Mouse (Mus musculus) MEL (cell line): ENCODE measurements around the gene Fabp7.

Source experiments
- CTCF ChIP-seq, 3 experiments: IDR thresholded peaks in 2 of 3; conservative IDR thresholded peaks in 1 of 3; 2 replicates each; pipeline ENCODE4 v1.5.1; 2011 to 2012; ENCODE audit warnings: low read length in 3 of 3, low read depth in 2 of 3, mild to moderate bottlenecking in 2 of 3, improper control_type of control experiment in 1 of 3, inconsistent platforms in 1 of 3, mixed read lengths in 1 of 3, moderate library complexity in 1 of 3; ENCODE audit not compliant: control insufficient read depth in 1 of 3, insufficient read depth in 1 of 3, poor library complexity in 1 of 3, severe bottlenecking in 1 of 3
- GABPA ChIP-seq: IDR thresholded peaks from 2 replicates; pipeline ENCODE4 v1.6.1; 2012; ENCODE audit warnings: low read depth, mild to moderate bottlenecking, inconsistent platforms, low read length, improper control_type of control experiment, moderate library complexity
- JUND ChIP-seq: IDR thresholded peaks from 2 replicates; pipeline ENCODE4 v1.6.1; 2011; ENCODE audit warnings: low read depth, mild to moderate bottlenecking, improper control_type of control experiment, low read length
- POLR2A ChIP-seq, 2 experiments: IDR thresholded peaks; 2 replicates each; pipeline ENCODE4 v1.6.1; 2011 to 2012; ENCODE audit warnings: low read length in 2 of 2, mild to moderate bottlenecking in 2 of 2, control low read depth in 1 of 2, improper control_type of control experiment in 1 of 2, low read depth in 1 of 2, moderate library complexity in 1 of 2; ENCODE audit not compliant: control insufficient read depth in 1 of 2, insufficient read depth in 1 of 2, poor library complexity in 1 of 2

DNA sequence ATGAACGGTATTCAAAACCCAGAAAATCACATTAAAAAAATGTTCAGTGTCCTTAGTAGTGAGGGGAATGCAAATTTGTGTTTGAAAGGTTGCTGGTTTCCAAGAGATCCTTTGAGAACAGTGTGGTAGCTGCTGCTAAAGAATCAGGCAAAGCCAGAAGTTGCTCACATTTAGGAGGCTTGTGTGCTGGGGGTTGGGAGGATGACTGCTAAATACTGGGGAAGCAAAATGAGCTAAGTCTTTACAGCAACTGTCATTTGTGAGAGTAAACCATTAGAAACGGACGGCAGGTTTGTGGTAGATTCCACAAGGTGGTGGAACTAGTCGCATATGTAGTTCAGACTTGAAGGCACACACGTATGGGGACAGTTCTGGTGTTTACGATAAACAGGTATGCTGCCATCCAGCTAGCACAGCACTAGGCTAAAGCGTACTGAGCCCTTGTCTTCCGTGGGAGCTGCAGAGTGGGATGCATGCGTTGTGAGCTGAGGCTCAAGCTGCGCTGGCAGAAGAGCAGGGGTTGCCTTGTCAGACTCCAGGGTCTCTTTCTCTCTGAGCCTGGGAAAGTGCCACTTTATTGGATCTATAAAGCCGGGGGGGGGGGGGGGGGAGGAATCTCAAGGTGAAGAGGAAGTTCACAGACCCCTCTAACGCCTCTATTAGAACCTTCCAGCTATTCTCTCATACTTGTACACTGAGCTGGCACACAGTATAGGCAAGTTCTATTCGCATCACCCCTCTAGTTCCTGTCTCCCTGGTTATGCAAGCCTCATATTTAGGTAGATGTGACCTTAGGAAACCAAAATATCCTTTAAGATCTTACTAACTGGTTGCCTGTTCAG is 1.2 kb upstream of the Fabp7 start:
- no peak for TF ChIP-seq POLR2A (IDR thresholded peaks at IDR 0.05; ENCODE audit: control insufficient read depth in 1 of 2, insufficient read depth in 1 of 2, low read depth in 1 of 2, low read length in 2 of 2, poor library complexity in 1 of 2)
- TF ChIP-seq CTCF (IDR thresholded peaks at IDR 0.05 in 2 of 3, conservative IDR thresholded peaks at IDR 0.05 in 1 of 3; ENCODE audit: control insufficient read depth in 1 of 3, insufficient read depth in 1 of 3, low read depth in 2 of 3, low read length in 3 of 3, poor library complexity in 1 of 3, severe bottlenecking in 1 of 3): no peak
- TF ChIP-seq GABPA: no peak
- TF ChIP-seq JUND: no peak
